Mouse (Mus musculus) heart, embryonic 11.5 days (tissue): ENCODE results near the gene Iqcn. TPM values are rescaled to one million over a fixed set of nuclear protein-coding genes. Genes with fewer than 3 reads are reported as not detected.

Experiments
- ATAC-seq: fragments of 200-750 bp; cut with Nextera tagmentation; replicated peaks from 2 replicates; pipeline ENCODE4 v1.8.0; 2017; ENCODE audit warnings: moderate library complexity; ENCODE audit not compliant: insufficient number of reproducible peaks, low FRiP score, low TSS enrichment
- H3K27ac ChIP-seq: fragments of 300-500 bp; sonication (generic); 2 replicates; pipeline ENCODE4 v1.5.1; 2014; ENCODE audit warnings: mild to moderate bottlenecking, low read depth, low read length
- H3K27me3 ChIP-seq: fragments of 300-500 bp; sonication (generic); 2 replicates; pipeline ENCODE4 v1.6.1; 2014; ENCODE audit warnings: mild to moderate bottlenecking, low read length, mixed read lengths; ENCODE audit not compliant: control insufficient read depth, insufficient read depth
- H3K36me3 ChIP-seq: fragments of 300-500 bp; sonication (generic); 2 replicates; pipeline ENCODE4 v1.6.1; 2014; ENCODE audit warnings: mild to moderate bottlenecking, low read length, moderate library complexity, mixed read lengths; ENCODE audit not compliant: control insufficient read depth, insufficient read depth
- H3K4me1 ChIP-seq: fragments of 300-500 bp; sonication (generic); 2 replicates; pipeline ENCODE4 v1.6.1; 2014; ENCODE audit warnings: low read length; ENCODE audit not compliant: control insufficient read depth, insufficient read depth
- H3K4me2 ChIP-seq: fragments of 300-500 bp; sonication (generic); 2 replicates; pipeline ENCODE4 v1.6.1; 2014; ENCODE audit warnings: mild to moderate bottlenecking, moderate library complexity
- H3K4me3 ChIP-seq: fragments of 300-500 bp; sonication (generic); 2 replicates; pipeline ENCODE4 v1.5.1; 2014; ENCODE audit warnings: low read depth, low read length
- H3K9ac ChIP-seq: fragments of 300-500 bp; sonication (generic); 2 replicates; pipeline ENCODE4 v1.6.1; 2014; ENCODE audit warnings: mild to moderate bottlenecking, low read depth, low read length, moderate library complexity
- H3K9me3 ChIP-seq: fragments of 300-500 bp; sonication (generic); replicated peaks from 2 replicates; pipeline ENCODE4 v1.6.1; 2016; ENCODE audit warnings: low read length; ENCODE audit not compliant: control insufficient read depth
- WGBS: fragments of 180-500 bp; shearing (Covaris S2); extraction: QIAGEN DNeasy Blood & Tissue Kit; methylation state at CpG from one replicate; pipeline ENCODE4 v1.1.7; 2014; ENCODE audit not compliant: insufficient replicate concordance; 5-methylcytosine and 5-hydroxymethylcytosine counted together
- polyA plus RNA-seq: library from polyadenylated mRNA; unstranded; fragments of >200 nt; fragmentation: Nextera tagmentation; extraction: Ambion mirVana; gene quantifications from 2 replicates; pipeline ENCODE4 v1.2.1, GENCODE M21; 2014

The Iqcn gene
- polyA plus RNA-seq = not detected in 2 replicates

DNA sequence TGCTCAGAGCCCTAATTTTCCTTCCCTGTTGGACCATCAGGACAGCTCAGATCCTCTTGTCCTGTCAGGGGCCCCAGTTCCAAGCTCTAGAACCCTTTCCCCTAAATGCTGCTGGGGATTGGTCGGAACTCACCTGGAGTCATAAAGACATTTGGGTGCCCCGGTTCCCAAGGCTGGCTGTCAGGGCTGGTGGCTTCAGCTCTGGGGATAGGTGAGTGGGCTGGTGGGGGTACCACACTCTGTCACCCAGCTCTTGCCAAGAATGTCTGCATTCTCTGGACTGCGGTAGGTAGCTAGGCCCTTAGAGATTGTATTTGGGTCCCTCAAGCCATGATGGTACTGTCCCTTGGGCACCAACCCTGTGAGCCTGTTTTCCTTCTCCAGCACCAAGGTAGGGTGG is at the start of gene Iqcn:
Gene Iqcn, plus strand, starts transcription at position 171 of the 400 bp plus-strand sequence.
- WGBS = 80% methylated on average over 3 of the region's 3 CpGs
- Histone ChIP-seq H3K36me3 (no peaks in the 10 kb centered on the region; the same call in 1 of the 2 replicates), H3K9ac (no peak within 1 kb of the TSS), H3K27ac (no peak within 1 kb of the TSS), H3K4me1 (peaks cover 10% of the 10 kb centered on the region), H3K4me2 (peak within 1 kb of the TSS; percentile 6; the same call in 1 of the 2 replicates), H3K4me3 (no peak within 1 kb of the TSS), H3K9me3 (no peaks in the 10 kb centered on the region), H3K27me3 (no peaks in the 10 kb centered on the region; the same call in 1 of the 2 replicates)
- ATAC-seq = no peak

DNA sequence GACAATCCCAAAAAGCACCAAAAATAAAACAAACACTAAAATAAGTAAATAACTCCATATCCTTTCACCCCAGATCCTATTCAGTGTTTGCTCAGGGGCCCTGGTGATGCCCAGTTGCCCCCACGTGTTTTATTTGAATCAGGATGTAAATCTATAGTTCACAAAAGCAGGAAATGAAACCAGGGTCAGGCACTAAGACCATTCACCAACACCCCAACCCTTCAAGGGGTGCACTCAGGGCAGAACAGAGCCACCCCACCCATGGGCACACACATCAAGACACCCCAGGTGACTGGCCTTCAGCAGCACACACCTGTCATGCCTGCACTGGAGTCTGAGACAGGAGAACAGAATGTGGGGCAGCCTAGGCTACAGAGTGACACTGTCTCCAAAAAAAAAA is 49.1 kb upstream of the Iqcn start:
- Histone ChIP-seq H3K27ac (no peak overlapping the region), H3K4me3 (no peak overlapping the region), H3K9me3 (no peaks in the 10 kb centered on the region), H3K4me2 (no peak overlapping the region), H3K36me3 (peaks cover 15% of the 10 kb centered on the region), H3K27me3 (no peaks in the 10 kb centered on the region), H3K4me1 (peaks cover 21% of the 10 kb centered on the region), H3K9ac (no peak overlapping the region)
- WGBS = 71% methylated on average over 1 of the region's 1 CpGs
- ATAC-seq = no peak

DNA sequence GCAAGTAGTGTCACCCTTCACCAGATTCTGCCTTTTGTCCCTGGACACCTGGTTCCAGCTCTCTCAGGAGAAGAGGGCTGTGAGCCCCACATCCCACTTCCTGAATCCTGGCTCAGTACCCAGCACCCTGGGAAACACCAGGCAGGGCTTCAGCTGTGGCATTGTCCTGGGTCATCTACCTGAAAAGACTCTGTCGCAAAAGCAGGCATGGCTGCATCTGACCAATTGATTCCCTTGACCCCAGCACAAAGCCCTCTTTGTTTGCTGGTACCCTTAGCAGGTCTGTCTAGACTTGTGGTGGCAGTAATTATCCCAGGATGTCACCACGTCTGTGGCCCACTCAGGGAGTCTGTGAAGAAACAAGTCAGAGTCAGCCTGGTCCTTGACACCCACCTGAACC is 47.8 kb upstream of the Iqcn start:
- no peak for ATAC-seq
- WGBS = 65% methylated on average over 2 of the region's 2 CpGs
- no peak overlapping the region for H3K4me3 ChIP-seq
- H3K4me1 ChIP-seq = peaks cover 19% of the 10 kb centered on the region
- H3K27me3 ChIP-seq = no peaks in the 10 kb centered on the region
- H3K4me2 ChIP-seq = no peak overlapping the region
- peaks cover 15% of the 10 kb centered on the region for H3K36me3 ChIP-seq
- no peaks in the 10 kb centered on the region for H3K9me3 ChIP-seq
- no peak overlapping the region for H3K9ac ChIP-seq
- H3K27ac ChIP-seq = no peak overlapping the region

DNA sequence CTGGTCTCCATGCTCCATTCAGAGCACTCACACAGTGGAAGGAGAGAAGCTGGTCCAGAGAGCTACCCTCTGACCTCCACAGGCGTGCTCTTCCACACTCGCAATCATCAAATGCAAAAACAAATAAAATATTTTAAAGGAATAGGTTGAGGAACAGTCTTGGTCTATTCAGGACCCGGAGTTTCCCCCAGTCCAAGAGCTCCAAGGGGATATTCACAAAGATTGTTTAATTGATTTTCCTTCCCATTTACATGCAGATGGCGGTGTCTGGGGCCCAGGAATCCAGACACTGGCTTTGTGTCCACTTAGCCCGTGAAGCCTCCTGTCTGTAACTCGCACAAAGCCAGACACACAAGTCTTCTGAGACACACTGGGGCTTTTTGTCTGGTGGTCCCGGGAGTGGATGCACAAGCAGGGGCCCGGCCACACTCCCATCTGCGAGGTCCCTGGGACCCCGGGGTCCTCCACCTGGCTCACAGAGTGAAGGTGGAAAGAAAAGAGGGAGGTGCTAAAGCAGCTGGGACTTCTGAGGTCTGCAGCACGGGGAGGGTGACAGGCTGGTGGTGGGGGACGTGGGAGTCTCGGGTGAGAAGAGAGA is 47.0 kb upstream of the Iqcn start:
- Histone ChIP-seq H3K36me3 (peaks cover 13% of the 10 kb centered on the region), H3K4me3 (no peak overlapping the region), H3K27me3 (no peaks in the 10 kb centered on the region), H3K9ac (peak overlapping the region; percentile 28; the same call in 1 of the 2 replicates), H3K9me3 (no peaks in the 10 kb centered on the region), H3K4me2 (no peak overlapping the region), H3K4me1 (peaks cover 21% of the 10 kb centered on the region), H3K27ac (no peak overlapping the region)
- 72% methylated on average over 13 of the region's 13 CpGs for WGBS
- no peak for ATAC-seq

DNA sequence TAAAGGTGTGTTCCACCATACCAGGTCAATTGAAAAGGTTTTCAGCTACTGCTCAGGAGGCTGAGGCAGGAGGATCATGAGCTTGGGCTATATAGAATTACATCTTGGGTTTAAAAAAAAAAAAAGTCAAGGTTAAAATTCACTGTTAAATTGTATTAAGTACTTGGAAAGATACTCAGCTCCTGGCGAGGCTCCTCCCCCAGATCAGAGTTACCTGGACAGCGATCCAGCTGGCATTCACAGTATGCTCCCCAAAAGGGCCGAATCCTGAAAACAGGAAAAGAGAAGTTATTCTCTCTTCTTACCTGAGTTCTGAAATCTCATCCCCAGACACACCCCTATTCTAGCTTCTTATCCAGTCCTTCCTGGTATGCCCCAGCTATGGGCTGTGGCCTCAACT is 46.0 kb upstream of the Iqcn start:
- no peaks in the 10 kb centered on the region for H3K27me3 ChIP-seq
- no peak overlapping the region for H3K4me3 ChIP-seq
- no peak for ATAC-seq
- H3K9me3 ChIP-seq = no peaks in the 10 kb centered on the region
- peaks cover 21% of the 10 kb centered on the region for H3K4me1 ChIP-seq
- H3K4me2 ChIP-seq = no peak overlapping the region
- WGBS = 88% methylated on average over 3 of the region's 3 CpGs
- H3K36me3 ChIP-seq = peaks cover 9% of the 10 kb centered on the region
- no peak overlapping the region for H3K9ac ChIP-seq
- H3K27ac ChIP-seq = no peak overlapping the region

DNA sequence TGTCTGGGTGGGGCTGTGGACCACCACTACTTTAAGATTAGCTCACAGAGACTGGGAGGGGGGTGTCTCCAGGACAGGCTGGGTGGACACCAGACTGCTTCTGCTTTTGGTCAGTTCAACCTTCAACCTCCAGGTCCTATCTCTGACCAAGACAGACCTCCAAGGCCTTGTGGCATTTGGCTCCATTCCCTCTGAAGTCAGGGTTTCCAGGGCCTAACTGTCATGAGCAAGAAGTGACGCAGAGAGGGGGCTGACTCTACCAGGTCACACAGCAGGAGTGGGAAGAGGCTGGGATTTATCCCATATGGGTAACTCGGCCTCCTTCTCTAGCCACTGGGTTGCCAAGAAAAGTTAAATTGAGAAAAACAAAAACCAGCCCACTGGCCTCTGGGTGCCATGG is 45.5 kb upstream of the Iqcn start:
- Histone ChIP-seq H3K4me2 (peak overlapping the region; percentile 94), H3K9me3 (no peaks in the 10 kb centered on the region), H3K27me3 (no peaks in the 10 kb centered on the region), H3K4me1 (peaks cover 21% of the 10 kb centered on the region), H3K9ac (peak overlapping the region; percentile 58; the same call in 1 of the 2 replicates), H3K36me3 (peaks cover 9% of the 10 kb centered on the region), H3K4me3 (no peak overlapping the region), H3K27ac (no peak overlapping the region)
- no peak for ATAC-seq
- WGBS = 83% methylated on average over 2 of the region's 2 CpGs

DNA sequence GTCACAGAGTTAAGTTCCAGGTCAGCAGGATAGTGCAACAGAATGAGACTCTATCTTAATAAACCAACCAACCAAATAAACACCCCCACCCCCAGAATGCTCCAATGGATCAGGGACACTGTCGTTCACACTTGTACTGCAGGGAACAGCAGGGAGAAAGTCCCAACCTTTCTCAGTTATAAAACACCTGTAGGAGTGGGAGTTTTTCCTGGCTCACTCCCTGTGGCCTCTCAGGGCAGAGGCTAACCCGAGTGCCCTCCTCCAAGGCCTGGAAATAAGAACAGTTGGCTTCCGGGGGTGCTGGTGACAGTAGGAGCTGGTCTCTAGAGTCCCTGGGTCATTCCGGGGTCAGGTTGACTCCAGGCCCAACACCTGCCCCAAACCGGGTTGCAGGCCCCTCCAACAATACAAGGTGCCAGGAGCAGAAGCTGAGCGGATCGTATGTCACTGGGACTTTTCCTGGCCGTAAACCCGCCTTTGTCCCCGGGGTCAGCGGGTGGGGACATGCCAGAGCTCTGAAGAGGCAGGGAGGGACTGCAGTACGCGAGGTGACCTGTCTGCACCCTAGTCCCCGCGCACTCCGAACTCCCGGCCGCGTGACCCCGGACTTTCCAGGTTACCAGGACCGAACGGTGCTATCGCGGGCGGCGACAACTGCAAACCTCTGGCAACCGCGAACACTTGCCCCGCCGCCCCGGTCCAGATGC is 44.2 kb upstream of the Iqcn start:
- H3K4me2 ChIP-seq = peak overlapping the region; percentile 94
- H3K4me1 ChIP-seq = peaks cover 21% of the 10 kb centered on the region
- peaks cover 5% of the 10 kb centered on the region for H3K36me3 ChIP-seq
- no peaks in the 10 kb centered on the region for H3K9me3 ChIP-seq
- H3K9ac ChIP-seq = peak overlapping the region; percentile 84
- H3K27ac ChIP-seq = peak overlapping the region; percentile 75
- peak; percentile 58 for ATAC-seq
- no peaks in the 10 kb centered on the region for H3K27me3 ChIP-seq
- WGBS = under 1% methylated on average over 31 of the region's 31 CpGs
- peak overlapping the region; percentile 73 for H3K4me3 ChIP-seq

DNA sequence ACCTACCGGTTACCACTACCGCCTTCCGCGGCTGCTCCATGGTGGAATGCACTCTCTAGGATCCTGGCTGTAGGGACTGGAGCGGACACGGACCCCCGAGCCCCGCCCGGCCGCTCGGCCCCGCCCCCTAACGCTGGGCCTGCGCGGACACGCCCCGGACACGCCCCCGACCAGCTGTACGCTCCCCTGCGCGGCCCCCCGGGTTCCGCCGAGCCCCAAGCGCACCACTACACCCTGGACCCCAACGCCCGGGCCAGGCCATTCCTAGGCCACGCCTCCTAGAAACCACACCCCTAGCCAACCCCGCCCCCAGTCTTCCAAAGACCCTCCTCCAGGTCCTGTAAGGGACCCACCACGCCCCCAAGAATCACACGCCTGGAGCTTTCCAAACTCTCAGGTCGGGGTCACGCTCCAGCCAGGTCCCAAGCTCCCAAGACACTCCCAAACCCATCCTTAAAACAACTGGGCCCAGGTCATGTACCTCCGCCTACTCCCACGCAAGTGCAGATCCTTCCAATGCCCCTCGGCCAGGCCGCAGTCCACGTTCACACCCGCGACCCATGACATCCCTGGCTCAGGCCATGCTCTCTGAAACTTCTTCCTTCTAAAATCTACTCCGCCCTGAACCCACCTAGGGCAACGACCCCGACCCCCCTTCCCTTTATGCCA is 43.5 kb upstream of the Iqcn start:
- Histone ChIP-seq H3K4me1 (peaks cover 21% of the 10 kb centered on the region), H3K4me2 (peak overlapping the region; percentile 94), H3K9me3 (no peaks in the 10 kb centered on the region), H3K27ac (peak overlapping the region; percentile 75), H3K27me3 (no peaks in the 10 kb centered on the region), H3K4me3 (peak overlapping the region; percentile 73), H3K36me3 (peaks cover 5% of the 10 kb centered on the region), H3K9ac (peak overlapping the region; percentile 84)
- under 1% methylated on average over 44 of the region's 44 CpGs for WGBS
- peak; percentile 97 for ATAC-seq
